Mouse (Mus musculus) CH12.LX (cell line): ENCODE data around the gene D17H6S53E. TPM values are rescaled to one million over a fixed set of nuclear protein-coding genes. Genes with fewer than 3 reads are reported as not detected.

Experiments
- DNase-seq: peaks from one replicate; pipeline ENCODE4 v3.0.0-alpha.2; 2013; ENCODE audit errors: extremely low read depth
- H3K27ac ChIP-seq: 2 replicates; pipeline ENCODE4 v1.5.1; 2012; ENCODE audit warnings: low read depth, mild to moderate bottlenecking, control low read depth, moderate library complexity; ENCODE audit not compliant: insufficient read depth
- H3K27me3 ChIP-seq: replicated peaks from 2 replicates; pipeline ENCODE3; 2012; ENCODE audit warnings: inconsistent platforms
- H3K36me3 ChIP-seq, 2 experiments: replicated peaks in 1 of 2; 2 replicates each; pipeline versions ENCODE3 to v1.6.1; 2012; ENCODE audit warnings: inconsistent platforms in 1 of 2, low read length in 1 of 2, mild to moderate bottlenecking in 1 of 2, mixed read lengths in 1 of 2, moderate library complexity in 1 of 2; ENCODE audit not compliant: control insufficient read depth in 1 of 2, insufficient read depth in 1 of 2
- H3K4me1 ChIP-seq, 2 experiments: 2 replicates each; pipeline ENCODE4 v1.6.1; 2012; ENCODE audit warnings: inconsistent platforms in 1 of 2, moderate library complexity in 1 of 2; ENCODE audit not compliant: insufficient read depth in 2 of 2, control insufficient read depth in 1 of 2
- H3K4me2 ChIP-seq: 2 replicates; pipeline ENCODE4 v1.6.1; 2012; ENCODE audit warnings: low read depth, mild to moderate bottlenecking, control low read depth; ENCODE audit not compliant: poor library complexity, insufficient read depth, severe bottlenecking
- H3K4me3 ChIP-seq, 3 experiments: fragments of 150-350 bp in 1 of 3; sonication (generic) in 1 of 3; replicated peaks in 1 of 3; 2 replicates each; pipeline versions ENCODE3 to v1.5.1; 2011 to 2012; ENCODE audit warnings: low read depth in 2 of 3, low read length in 2 of 3, mild to moderate bottlenecking in 2 of 3, moderate library complexity in 2 of 3, control low read depth in 1 of 3, improper control_type of control experiment in 1 of 3, inconsistent platforms in 1 of 3, mixed read lengths in 1 of 3; ENCODE audit not compliant: poor library complexity in 1 of 3
- H3K79me2 ChIP-seq: replicated peaks from 2 replicates; pipeline ENCODE4 v1.6.1; 2012; ENCODE audit warnings: mild to moderate bottlenecking, moderate library complexity; ENCODE audit not compliant: control insufficient read depth, poor library complexity, insufficient read depth, severe bottlenecking; ENCODE audit errors: extremely low read depth
- H3K9ac ChIP-seq: 2 replicates; pipeline ENCODE4 v1.6.1; 2012; ENCODE audit warnings: low read depth, mild to moderate bottlenecking, control low read depth, moderate library complexity; ENCODE audit not compliant: insufficient read depth
- H3K9me3 ChIP-seq: replicated peaks from 2 replicates; pipeline ENCODE3; 2012; ENCODE audit warnings: low read length, inconsistent platforms, mixed read lengths
- BHLHE40 ChIP-seq: IDR thresholded peaks from 2 replicates; pipeline ENCODE4 v1.6.1; 2011; ENCODE audit warnings: mild to moderate bottlenecking, low read depth, low read length, improper control_type of control experiment
- CTCF ChIP-seq, 2 experiments: IDR thresholded peaks in 1 of 2; conservative IDR thresholded peaks in 1 of 2; 2 replicates each; pipeline ENCODE4 v1.5.1; 2011 to 2012; ENCODE audit warnings: low read depth in 2 of 2, low read length in 2 of 2, improper control_type of control experiment in 1 of 2, inconsistent platforms in 1 of 2, mild to moderate bottlenecking in 1 of 2, moderate library complexity in 1 of 2
- ELF1 ChIP-seq: IDR thresholded peaks from 2 replicates; pipeline ENCODE4 v1.6.1; 2014; ENCODE audit warnings: low read depth, mild to moderate bottlenecking, inconsistent platforms, low read length, improper control_type of control experiment
- EP300 ChIP-seq: IDR thresholded peaks from 2 replicates; pipeline ENCODE4 v1.6.1; 2011; ENCODE audit warnings: low read length, improper control_type of control experiment
- JUND ChIP-seq: conservative IDR thresholded peaks from 2 replicates; pipeline ENCODE4 v1.6.1; 2011; ENCODE audit warnings: low read depth, low read length, improper control_type of control experiment
- MAFK ChIP-seq: IDR thresholded peaks from 2 replicates; pipeline ENCODE4 v1.6.1; 2011; ENCODE audit warnings: low read length, improper control_type of control experiment; ENCODE audit not compliant: insufficient replicate concordance
- MAZ ChIP-seq: IDR thresholded peaks from 2 replicates; pipeline ENCODE4 v1.6.1; 2012; ENCODE audit warnings: low read depth, mild to moderate bottlenecking, inconsistent platforms, low read length, improper control_type of control experiment, moderate library complexity
- MXI1 ChIP-seq: IDR thresholded peaks from 2 replicates; pipeline ENCODE4 v1.6.1; 2011; ENCODE audit warnings: mild to moderate bottlenecking, low read depth, low read length, improper control_type of control experiment
- NELFE ChIP-seq: IDR thresholded peaks from 2 replicates; pipeline ENCODE4 v1.6.1; 2011; ENCODE audit warnings: low read depth, low read length, improper control_type of control experiment
- PAX5 ChIP-seq: IDR thresholded peaks from 2 replicates; pipeline ENCODE4 v1.6.1; 2012; ENCODE audit warnings: low read length, inconsistent platforms, mixed read lengths
- POLR2A ChIP-seq: IDR thresholded peaks from 2 replicates; pipeline ENCODE4 v1.6.1; 2011; ENCODE audit warnings: low read depth, mild to moderate bottlenecking, improper control_type of control experiment, low read length
- POLR2AphosphoS2 ChIP-seq: IDR thresholded peaks from 2 replicates; pipeline ENCODE4 v1.6.1; 2011; ENCODE audit warnings: low read depth, low read length, improper control_type of control experiment
- TBP ChIP-seq: conservative IDR thresholded peaks from 2 replicates; pipeline ENCODE4 v1.6.1; 2011; ENCODE audit warnings: low read depth, low read length, improper control_type of control experiment
- TCF12 ChIP-seq: IDR thresholded peaks from 2 replicates; pipeline ENCODE4 v1.6.1; 2014; ENCODE audit warnings: low read depth, mild to moderate bottlenecking, inconsistent platforms, low read length, improper control_type of control experiment
- USF1 ChIP-seq: IDR thresholded peaks from 2 replicates; pipeline ENCODE4 v1.6.1; 2014; ENCODE audit warnings: low read depth, mild to moderate bottlenecking, inconsistent platforms, low read length, improper control_type of control experiment
- ZKSCAN1 ChIP-seq: IDR thresholded peaks from 2 replicates; pipeline ENCODE4 v1.6.1; 2012; ENCODE audit warnings: low read depth, inconsistent platforms, low read length, improper control_type of control experiment, borderline replicate concordance
- ZNF384 ChIP-seq: IDR thresholded peaks from 2 replicates; pipeline ENCODE4 v1.6.1; 2012; ENCODE audit warnings: low read depth, low read length, improper control_type of control experiment, inconsistent platforms
- dilution Hi-C: fragments of 300-500 bp; cut with MboI; formaldehyde crosslinking; loops from 2 replicates; pipeline ENCODE4 v1.14.3; 2020; ENCODE audit warnings: low sequenced_read_pairs; ENCODE audit not compliant: extremely low pct_unique_long_range_greater_than_20kb, extremely low pct_ligation_motif_present
- in situ Hi-C: fragments of 300-500 bp; cut with MboI; formaldehyde crosslinking; loops from 3 replicates; pipeline ENCODE4 v1.14.3; 2019; ENCODE audit warnings: low sequenced_read_pairs, low pct_ligation_motif_present, low pct_unique_long_range_greater_than_20kb, mixed read lengths
- polyA plus RNA-seq: library from polyadenylated mRNA; unstranded; fragments of >175 nt; gene quantifications from 2 replicates; pipeline ENCODE4 v1.2.1, GENCODE M21; 2012; ENCODE audit warnings: low read depth; ENCODE audit not compliant: insufficient read length
- total RNA-seq, 2 experiments: library from RNA; depleted of rRNA; stranded (reverse); fragments of 300-350 nt in 1 of 2; fragments of >200 nt in 1 of 2; gene quantifications; 2 replicates each; pipeline ENCODE4 v1.2.3; 2012 to 2014

Gene D17H6S53E
- total and polyA plus RNA-seq, 3 experiments = 8.7 to 15.6 (median 11.9) TPM

DNA sequence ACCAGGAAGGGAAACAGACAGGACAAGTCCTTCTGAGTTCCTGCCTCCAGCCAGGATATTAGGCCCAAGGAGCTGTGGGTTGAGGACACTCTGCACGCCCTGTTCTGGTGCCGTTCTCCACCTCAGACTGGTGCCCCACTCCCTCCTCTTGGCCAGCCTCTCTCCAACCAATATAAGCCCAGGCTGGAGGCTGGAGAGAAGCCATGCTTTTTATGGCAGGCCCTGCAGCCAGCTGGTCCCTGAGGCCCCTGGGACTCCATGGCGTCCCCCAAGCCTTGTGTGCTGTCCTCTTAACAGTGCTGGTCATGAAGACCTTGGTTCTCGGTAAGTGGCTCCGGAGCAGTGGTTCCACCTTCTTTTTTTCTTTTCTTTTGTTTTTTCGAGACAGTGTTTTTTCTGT lies 18.1 kb upstream of the D17H6S53E start, which contains the start of gene Ly6g5c:
Gene Ly6g5c (plus strand): TSS at position 183 of the 400 bp plus-strand sequence.
- TF ChIP-seq PAX5 (no peak), POLR2A (no peak), POLR2AphosphoS2 (no peak), MAZ (no peak), USF1 (no peak)
- no peaks in the 10 kb centered on the region for H3K9me3 ChIP-seq
- H3K4me3 ChIP-seq = no peak within 1 kb of the TSS
- H3K36me3 ChIP-seq = peaks cover 7 to 23% of the 10 kb centered on the region in 2 experiments
- H3K4me2 ChIP-seq = no peak within 1 kb of the TSS
- dilution Hi-C loops (no loop called here), in situ Hi-C loops (no loop called here)
- no peak within 1 kb of the TSS for H3K27ac ChIP-seq
- H3K4me1 ChIP-seq = peaks cover 0 to 3% of the 10 kb centered on the region in 2 experiments; a peak in 1 of 4 replicates
- no peaks in the 10 kb centered on the region for H3K27me3 ChIP-seq
- H3K79me2 ChIP-seq = no peaks in the 10 kb centered on the region
- H3K9ac ChIP-seq = no peak within 1 kb of the TSS
- no peak for DNase-seq

DNA sequence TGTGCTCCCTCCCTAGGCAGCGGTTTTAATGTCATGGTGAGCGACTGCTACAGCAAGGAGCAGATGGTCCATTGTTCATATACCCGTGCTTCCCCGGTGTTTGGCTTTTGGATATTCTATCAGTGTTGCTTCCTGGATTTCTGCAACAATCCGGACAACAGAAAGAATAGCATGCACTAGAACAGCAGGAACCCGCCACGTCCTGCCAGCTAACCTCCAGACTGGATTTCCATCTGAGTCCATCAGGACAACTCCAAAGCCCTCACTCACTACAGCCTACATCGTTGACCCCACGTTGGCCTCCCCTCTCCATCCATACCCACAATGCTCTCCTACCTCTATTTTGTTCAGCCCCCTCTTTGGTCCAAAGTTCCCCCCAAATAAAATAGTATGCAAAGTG lies 14.4 kb upstream of the D17H6S53E start:
- Histone ChIP-seq H3K27ac (no peak overlapping the region), H3K4me2 (no peak overlapping the region), H3K36me3 (peaks cover 25 to 34% of the 10 kb centered on the region in 2 experiments), H3K9me3 (no peaks in the 10 kb centered on the region), H3K9ac (no peak overlapping the region), H3K79me2 (no peaks in the 10 kb centered on the region), H3K27me3 (no peaks in the 10 kb centered on the region), H3K4me1 (peaks cover 0 to 14% of the 10 kb centered on the region in 2 experiments; a peak in 2 of 4 replicates), H3K4me3 (no peak overlapping the region)
- dilution Hi-C loops = no loop called here
- no peak for DNase-seq
- in situ Hi-C loops = loop anchor here (10.0 kb wide), 1 partner anchor 87 kb away; the partner anchor contains the start of gene Sapcd1
- TF ChIP-seq TCF12 (no peak), BHLHE40 (no peak), ZNF384 (no peak), JUND (no peak), USF1 (no peak), ZKSCAN1 (no peak), TBP (no peak), MAFK (no peak), CTCF (conservative IDR thresholded peaks at IDR 0.05 in 1 of 2, IDR thresholded peaks at IDR 0.05 in 1 of 2; ENCODE audit: low read depth in 2 of 2, low read length in 2 of 2) (no peak), EP300 (no peak), NELFE (no peak), MXI1 (no peak), ELF1 (no peak)
